Mouse (Mus musculus) ES-E14 (cell line): ENCODE measurements at regions not wholly inside any gene's neighbourhood (a gene's known extent, or its start where the extent isn't known, plus 50 kb on each side); places are given as distances from the start of the nearest gene placed in this dataset.

Experiments
- DNase-seq: peaks from one replicate; pipeline ENCODE4 v3.0.0-alpha.2; 2013; ENCODE audit warnings: low read depth, low spot score
- H3K27ac ChIP-seq: 2 replicates; pipeline ENCODE4 v1.5.1; 2012; ENCODE audit warnings: low read depth, mild to moderate bottlenecking, low read length, moderate library complexity, mixed read lengths; ENCODE audit not compliant: poor library complexity, insufficient read depth, severe bottlenecking
- H3K36me3 ChIP-seq: 2 replicates; pipeline ENCODE4 v1.6.1; 2012; ENCODE audit warnings: mild to moderate bottlenecking, low read length, moderate library complexity, mixed read lengths; ENCODE audit not compliant: control insufficient read depth, poor library complexity, insufficient read depth, severe bottlenecking
- H3K4me1 ChIP-seq, 2 experiments: fragments of 150-350 bp in 1 of 2; sonication (generic) in 1 of 2; 2 replicates each; pipeline ENCODE4 v1.6.1; 2012; ENCODE audit warnings: low read length in 2 of 2, mild to moderate bottlenecking in 1 of 2, mixed read lengths in 1 of 2; ENCODE audit not compliant: control insufficient read depth in 2 of 2, insufficient read depth in 2 of 2, poor library complexity in 1 of 2
- H3K4me3 ChIP-seq, 2 experiments: fragments of 150-350 bp in 1 of 2; sonication (generic) in 1 of 2; 2 replicates each; pipeline ENCODE4 v1.5.1; 2012; ENCODE audit warnings: low read length in 2 of 2, low read depth in 1 of 2, mild to moderate bottlenecking in 1 of 2, mixed read lengths in 1 of 2; ENCODE audit not compliant: insufficient read depth in 1 of 2, poor library complexity in 1 of 2, severe bottlenecking in 1 of 2
- H3K9ac ChIP-seq: 2 replicates; pipeline ENCODE4 v1.6.1; 2012; ENCODE audit warnings: low read depth, mild to moderate bottlenecking, low read length, mixed read lengths; ENCODE audit not compliant: poor library complexity, insufficient read depth, severe bottlenecking
- H3K9me3 ChIP-seq: fragments of 150-350 bp; sonication (generic); 2 replicates; pipeline ENCODE4 v1.6.1; 2012; ENCODE audit warnings: low read depth, mild to moderate bottlenecking, low read length; ENCODE audit not compliant: control insufficient read depth, insufficient read depth
- CHD2 ChIP-seq: IDR thresholded peaks from 2 replicates; pipeline ENCODE4 v1.6.1; 2014; ENCODE audit warnings: mild to moderate bottlenecking, low read depth, low read length, inconsistent platforms
- HCFC1 ChIP-seq: IDR thresholded peaks from 2 replicates; pipeline ENCODE4 v1.6.1; 2012; ENCODE audit warnings: low read length, inconsistent platforms, borderline replicate concordance; ENCODE audit not compliant: insufficient read depth
- MAFK ChIP-seq: IDR thresholded peaks from 2 replicates; pipeline ENCODE4 v1.6.1; 2014; ENCODE audit warnings: mild to moderate bottlenecking, low read depth, low read length, inconsistent platforms; ENCODE audit not compliant: insufficient read depth
- ZC3H11A ChIP-seq: IDR thresholded peaks from 2 replicates; pipeline ENCODE4 v1.6.1; 2012; ENCODE audit warnings: low read depth, mild to moderate bottlenecking, inconsistent platforms, low read length, borderline replicate concordance
- ZNF384 ChIP-seq: IDR thresholded peaks from 2 replicates; pipeline ENCODE4 v1.6.1; 2012; ENCODE audit warnings: low read depth, low read length, inconsistent platforms
- in situ Hi-C, 2 experiments: fragments of 600-800 bp; cut with MboI; formaldehyde crosslinking; loops; one replicate each; pipeline ENCODE4 v1.15.1; 2025; ENCODE audit warnings: low sequenced_read_pairs in 2 of 2, inconsistent platforms in 1 of 2; ENCODE audit not compliant: unreplicated experiment in 2 of 2

DNA sequence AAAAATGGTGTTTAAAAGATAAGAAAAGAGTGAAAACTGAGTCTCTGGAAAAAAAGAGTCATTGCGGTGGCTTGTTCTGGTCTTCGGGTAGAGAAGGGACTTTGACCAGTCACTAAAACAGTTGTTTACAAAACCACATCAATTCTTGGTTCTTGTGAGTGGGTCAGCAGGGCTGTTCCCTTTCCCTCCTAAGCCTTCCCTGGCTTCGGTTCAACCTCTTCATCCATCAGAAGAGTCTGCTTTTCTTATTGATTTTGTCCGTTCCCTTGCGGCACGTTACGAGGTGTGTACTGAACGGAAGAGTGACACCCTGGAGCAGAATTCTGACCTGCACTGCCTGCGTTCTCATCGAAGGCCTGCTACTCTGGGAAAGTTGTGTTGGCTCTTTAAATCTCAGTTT is 229.1 kb upstream of the G2e3 start:
- in situ Hi-C loops, result no loop called here
- Histone ChIP-seq H3K9ac (no peak overlapping the region), H3K4me3 (no peak overlapping the region), H3K9me3 (no peaks in the 10 kb centered on the region), H3K4me1 (no peaks in the 10 kb centered on the region), H3K36me3 (no peaks in the 10 kb centered on the region), H3K27ac (no peak overlapping the region)
- TF ChIP-seq ZNF384 (no peak), ZC3H11A (no peak), CHD2 (no peak), HCFC1 (no peak), MAFK (no peak)
- no peak for DNase-seq

DNA sequence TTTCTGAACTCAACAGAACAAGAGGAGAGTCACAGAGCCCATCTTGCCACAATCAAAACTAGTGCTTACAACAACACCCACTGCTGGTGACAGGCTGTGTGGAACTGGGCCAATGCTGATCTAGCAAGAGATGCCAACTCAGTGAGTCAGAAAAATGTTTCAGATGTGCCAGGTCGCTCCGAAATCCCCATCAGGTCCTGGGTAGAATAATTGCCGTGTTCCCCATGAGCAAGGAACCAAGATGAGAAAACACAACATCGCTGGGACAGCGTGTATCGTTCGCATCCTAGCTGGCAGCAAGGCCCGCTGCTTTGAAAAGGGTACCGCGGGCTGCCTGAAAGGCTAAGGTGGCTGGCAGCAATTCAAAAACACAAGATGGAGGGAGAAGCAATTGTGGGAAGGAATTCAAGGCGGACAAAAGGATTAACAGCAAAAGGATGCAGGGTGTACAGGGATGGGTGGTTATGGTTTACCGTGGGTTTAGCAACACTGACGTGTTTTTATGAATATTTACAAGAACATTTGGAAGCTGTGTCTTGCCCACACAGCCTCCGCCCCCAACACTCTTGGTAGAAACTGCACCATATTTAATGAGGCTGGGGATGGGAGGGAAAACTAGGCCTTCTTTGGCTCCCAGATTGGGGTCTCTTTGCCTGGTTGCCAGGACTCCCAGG is 229.7 kb upstream of the G2e3 start:
- DNase-seq, result no peak
- no peaks in the 10 kb centered on the region for H3K36me3 ChIP-seq
- no peak for TF ChIP-seq HCFC1
- no peak for TF ChIP-seq ZNF384
- TF ChIP-seq MAFK, result no peak
- no peak for TF ChIP-seq CHD2
- TF ChIP-seq ZC3H11A, result no peak
- H3K4me1 ChIP-seq, result no peaks in the 10 kb centered on the region
- H3K9me3 ChIP-seq, result no peaks in the 10 kb centered on the region
- no peak overlapping the region for H3K27ac ChIP-seq
- no peak overlapping the region for H3K4me3 ChIP-seq
- in situ Hi-C loops, result no loop called here
- no peak overlapping the region for H3K9ac ChIP-seq

DNA sequence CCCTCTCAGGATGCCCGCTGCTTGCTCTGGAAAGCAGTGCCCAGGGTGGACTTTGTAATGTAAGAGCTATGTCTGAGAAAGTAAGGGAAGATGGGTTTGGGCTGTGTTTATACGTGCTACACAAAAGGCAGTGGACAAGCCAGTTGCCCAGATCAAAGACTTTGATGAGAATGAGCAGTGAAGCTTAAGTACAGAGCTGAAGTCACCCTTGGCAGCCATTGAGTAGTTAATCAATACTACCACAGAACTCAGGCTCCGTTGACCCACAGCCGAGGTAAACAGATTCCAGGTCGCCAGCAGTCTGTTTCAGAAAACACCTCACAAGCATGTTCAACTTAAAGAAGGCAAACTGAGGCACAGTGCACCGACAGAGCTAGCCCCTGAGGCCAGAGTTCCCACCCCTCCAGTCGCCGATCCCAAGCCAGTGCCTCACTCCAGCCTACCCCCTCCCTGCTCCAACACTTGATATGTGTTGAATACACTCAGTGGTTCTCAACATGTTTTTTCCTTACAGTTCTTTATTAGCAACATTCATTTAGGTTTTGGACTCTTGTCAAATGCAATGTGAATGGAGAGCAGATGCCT is 230.3 kb upstream of the G2e3 start:
- in situ Hi-C loops, result no loop called here
- no peak for DNase-seq
- Histone ChIP-seq H3K9me3 (no peaks in the 10 kb centered on the region), H3K4me1 (no peaks in the 10 kb centered on the region), H3K4me3 (no peak overlapping the region), H3K9ac (no peak overlapping the region), H3K36me3 (no peaks in the 10 kb centered on the region), H3K27ac (no peak overlapping the region)
- TF ChIP-seq ZC3H11A (no peak), CHD2 (no peak), ZNF384 (no peak), HCFC1 (no peak), MAFK (no peak)

DNA sequence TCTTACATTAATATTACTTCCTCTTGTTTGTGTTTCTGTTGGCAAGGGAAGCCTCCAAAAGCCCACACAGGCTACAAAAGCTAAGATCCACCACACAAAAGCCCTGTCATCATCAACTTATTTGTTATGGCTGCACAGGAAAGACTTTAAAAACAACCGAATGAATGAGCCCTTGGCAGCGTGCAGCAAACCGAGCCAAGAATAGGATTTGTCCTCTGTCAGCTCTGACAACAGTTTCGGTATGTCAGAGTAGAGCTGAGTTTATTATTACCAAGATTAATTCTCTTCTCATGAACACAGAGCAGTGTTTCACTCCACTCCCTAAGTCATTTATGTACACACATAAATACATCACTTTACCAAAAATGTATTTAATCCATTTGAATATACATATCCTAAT is 236.1 kb upstream of the G2e3 start:
- Histone ChIP-seq H3K9ac (no peak overlapping the region), H3K36me3 (no peaks in the 10 kb centered on the region), H3K4me1 (no peaks in the 10 kb centered on the region), H3K9me3 (no peaks in the 10 kb centered on the region), H3K4me3 (no peak overlapping the region), H3K27ac (no peak overlapping the region)
- in situ Hi-C loops, result no loop called here
- no peak for DNase-seq
- TF ChIP-seq HCFC1 (no peak), ZC3H11A (no peak), ZNF384 (no peak), MAFK (no peak), CHD2 (no peak)
